Mouse (Mus musculus): ENCODE measurements at regions not wholly inside any gene's neighbourhood (a gene's known extent, or its start where the extent isn't known, plus 50 kb on each side); places are given as distances from the start of the nearest gene placed in this dataset.
A peak's percentile ranks its signal among the peaks of the same experiment; 100 is the strongest.

DNA sequence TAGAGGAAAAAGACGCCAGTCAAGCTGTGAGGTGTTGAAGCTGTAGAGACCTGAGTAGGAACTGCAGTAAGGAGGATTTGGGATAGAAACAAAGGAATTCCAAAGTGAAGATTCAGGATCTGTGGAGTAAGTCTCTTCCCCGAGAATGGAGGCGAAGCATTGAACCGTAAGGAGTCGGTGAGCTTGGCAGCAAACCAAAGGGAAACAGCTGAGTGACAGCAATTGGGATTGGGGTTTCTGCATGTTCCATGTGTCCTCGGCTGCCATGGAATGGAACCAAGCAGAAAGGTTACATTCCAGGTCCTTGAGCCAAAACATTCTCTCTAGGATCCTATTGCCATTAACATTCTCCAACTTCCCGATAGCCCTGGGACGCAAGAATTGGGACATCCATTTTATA is 152.9 kb downstream of the Pja1 start:
- no peak for ATAC-seq (replicated peaks in 1 of 2; ENCODE audit: insufficient read depth in 1 of 2, low FRiP score in 2 of 2, low TSS enrichment in 1 of 2, low read depth in 1 of 2, poor library complexity in 2 of 2, severe bottlenecking in 2 of 2)

- no peak for ATAC-seq (replicated peaks in 1 of 2; ENCODE audit: insufficient read depth in 1 of 2, low FRiP score in 2 of 2, low TSS enrichment in 1 of 2, low read depth in 1 of 2, poor library complexity in 2 of 2, severe bottlenecking in 2 of 2)
These were observed 153.3 kb downstream of the Pja1 start for GRCm38 (mm10) chrX:99317736-99318135.

DNA sequence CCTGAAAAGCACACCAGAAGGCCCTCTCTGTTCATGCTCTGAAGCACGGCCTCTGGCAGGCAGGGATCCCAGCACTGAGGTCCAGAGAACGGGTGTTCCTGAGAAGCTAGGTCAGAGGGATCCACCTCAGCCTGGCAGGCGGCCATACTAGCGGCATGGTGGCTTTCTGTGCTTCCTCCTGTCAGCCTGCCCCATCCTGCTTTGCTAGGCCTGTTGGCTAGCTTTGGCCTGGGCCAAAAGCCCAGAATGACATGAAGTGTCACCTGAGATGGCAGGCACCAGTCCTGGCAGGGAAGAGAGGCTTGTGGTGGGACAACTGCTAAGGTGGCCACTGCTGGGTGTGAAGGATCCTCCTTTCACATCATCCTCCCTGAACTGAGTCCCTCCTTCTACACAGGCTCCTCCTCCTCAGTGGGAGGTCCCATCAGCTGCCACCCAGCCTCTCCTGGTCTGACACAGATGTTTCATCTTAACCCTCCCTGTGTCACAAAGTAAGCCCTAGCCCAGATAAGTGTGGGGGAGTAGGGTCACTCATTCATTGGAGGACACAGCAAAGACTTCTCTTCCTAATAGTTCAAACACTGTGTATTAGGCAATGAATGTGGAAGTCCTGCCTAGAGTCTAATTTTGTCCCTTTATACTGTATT is 154.5 kb downstream of the Pja1 start:
- ATAC-seq (replicated peaks in 1 of 2; ENCODE audit: insufficient read depth in 1 of 2, low FRiP score in 2 of 2, low TSS enrichment in 1 of 2, low read depth in 1 of 2, poor library complexity in 2 of 2, severe bottlenecking in 2 of 2): peak; percentile 64 to 67

DNA sequence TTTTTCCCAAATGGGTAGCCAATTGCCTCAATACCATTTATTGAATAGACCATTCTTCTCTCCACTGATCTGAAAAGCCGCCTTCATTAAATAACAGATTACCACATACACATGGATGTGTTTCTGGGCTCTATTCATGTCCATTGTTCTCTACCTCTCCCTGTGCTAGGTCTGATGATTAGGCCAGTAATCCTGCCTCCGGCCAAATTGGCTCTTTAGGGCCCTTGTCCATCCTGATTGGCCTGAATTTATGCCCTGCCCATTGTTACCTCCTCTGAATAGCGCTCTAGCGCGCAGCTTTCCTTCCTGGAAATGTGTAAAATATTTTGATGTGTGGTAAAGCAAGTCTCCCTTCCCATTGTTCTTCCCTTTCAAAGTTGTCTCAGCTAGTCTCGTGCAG is 163.2 kb downstream of the Efnb1 start:
- ATAC-seq (replicated peaks in 1 of 2; ENCODE audit: insufficient read depth in 1 of 2, low FRiP score in 2 of 2, low TSS enrichment in 1 of 2, low read depth in 1 of 2, poor library complexity in 2 of 2, severe bottlenecking in 2 of 2): no peak

DNA sequence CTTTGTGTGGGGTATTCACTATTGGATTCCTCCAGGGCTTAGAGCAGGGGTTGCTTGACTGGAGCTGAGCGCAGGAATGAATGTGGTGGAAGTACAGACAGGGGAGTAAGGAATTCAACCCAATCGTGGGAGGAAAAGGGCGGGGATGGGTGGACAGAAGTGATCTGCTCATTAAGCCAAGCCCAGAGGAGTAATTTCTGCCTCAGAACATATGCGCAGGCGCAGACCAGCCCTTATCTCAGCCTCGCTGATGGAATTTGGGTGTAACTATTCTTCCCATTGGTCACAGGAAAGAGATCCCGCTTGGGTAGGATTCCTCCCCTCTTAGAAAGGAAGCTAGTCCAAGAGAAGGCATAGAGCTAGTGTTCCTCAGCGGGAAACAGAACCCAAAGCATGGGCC is 158.8 kb downstream of the Efnb1 start:
- no peak for ATAC-seq (replicated peaks in 1 of 2; ENCODE audit: insufficient read depth in 1 of 2, low FRiP score in 2 of 2, low TSS enrichment in 1 of 2, low read depth in 1 of 2, poor library complexity in 2 of 2, severe bottlenecking in 2 of 2)

DNA sequence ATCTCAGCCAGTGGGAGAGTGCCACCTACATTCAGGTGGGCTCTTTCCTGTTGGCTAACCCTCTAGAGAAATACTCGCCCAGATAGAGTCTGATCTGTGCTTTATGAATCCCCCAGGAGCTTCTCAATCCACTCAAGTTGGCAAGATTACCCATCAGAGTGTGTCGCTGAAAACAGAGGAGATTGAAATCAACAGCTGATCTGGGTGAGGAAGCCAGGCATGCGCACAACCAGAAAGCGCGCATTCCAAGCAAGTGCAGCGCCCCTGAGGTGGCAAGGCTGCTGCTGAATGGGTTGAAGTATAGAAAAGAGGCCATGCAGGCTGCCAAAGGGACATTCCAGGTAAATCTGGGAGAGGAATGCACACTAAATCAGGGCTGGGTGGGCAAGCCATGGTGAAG is 158.0 kb downstream of the Efnb1 start:
- ATAC-seq (replicated peaks in 1 of 2; ENCODE audit: insufficient read depth in 1 of 2, low FRiP score in 2 of 2, low TSS enrichment in 1 of 2, low read depth in 1 of 2, poor library complexity in 2 of 2, severe bottlenecking in 2 of 2): no peak

DNA sequence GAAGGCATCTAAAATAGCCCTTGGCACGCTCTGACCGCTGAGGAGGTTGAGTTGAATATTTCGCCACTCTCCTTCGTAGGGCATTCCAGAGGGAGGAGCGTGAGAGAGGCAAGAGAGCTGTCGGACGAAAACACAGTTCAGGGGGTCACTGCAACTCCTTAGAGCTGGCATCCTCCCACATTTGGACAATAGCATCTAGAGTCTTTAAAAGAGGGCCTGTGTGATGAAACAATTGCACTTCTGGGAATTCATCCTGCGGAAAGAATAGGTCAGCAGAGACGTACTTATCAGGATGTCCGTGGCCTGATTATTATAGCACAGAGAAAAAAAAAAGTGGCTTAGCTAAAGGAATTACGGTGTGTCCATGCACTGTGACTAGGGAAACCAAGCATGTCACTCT is 156.8 kb downstream of the Efnb1 start:
- ATAC-seq (replicated peaks in 1 of 2; ENCODE audit: insufficient read depth in 1 of 2, low FRiP score in 2 of 2, low TSS enrichment in 1 of 2, low read depth in 1 of 2, poor library complexity in 2 of 2, severe bottlenecking in 2 of 2): no peak

GRCm38 (mm10) chrX:99291965-99292364 is 156.0 kb downstream of the Efnb1 start:
- ATAC-seq (replicated peaks in 1 of 2; ENCODE audit: insufficient read depth in 1 of 2, low FRiP score in 2 of 2, low TSS enrichment in 1 of 2, low read depth in 1 of 2, poor library complexity in 2 of 2, severe bottlenecking in 2 of 2): no peak

DNA sequence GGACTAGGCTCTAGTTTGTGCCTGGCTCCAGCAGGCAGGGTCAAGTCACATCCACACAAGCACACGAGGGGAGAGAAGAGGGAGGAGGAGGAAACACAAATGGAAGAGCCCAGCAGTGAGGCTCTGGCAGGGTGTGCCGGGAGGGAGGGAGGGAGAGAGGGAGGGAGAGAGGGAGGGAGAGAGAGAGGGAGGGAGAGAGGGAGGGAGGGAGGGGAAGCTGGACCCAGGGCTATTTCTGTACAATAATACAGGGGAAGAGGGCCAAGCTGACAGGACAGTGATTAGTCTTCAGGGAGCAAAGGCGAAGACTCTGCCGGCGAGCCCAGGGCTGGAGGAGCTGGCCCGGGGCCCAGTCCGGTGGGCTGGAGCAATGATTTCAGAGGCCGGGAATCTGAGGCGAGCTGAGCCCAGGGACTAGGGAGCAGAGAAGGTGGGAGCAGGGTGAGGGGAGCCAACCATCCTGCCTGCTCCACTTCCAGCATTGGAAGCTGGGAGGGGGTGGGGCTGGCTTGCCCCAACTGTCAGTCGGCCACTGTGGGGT is 155.6 kb downstream of the Efnb1 start:
- ATAC-seq (replicated peaks in 1 of 2; ENCODE audit: insufficient read depth in 1 of 2, low FRiP score in 2 of 2, low TSS enrichment in 1 of 2, low read depth in 1 of 2, poor library complexity in 2 of 2, severe bottlenecking in 2 of 2): no peak

DNA sequence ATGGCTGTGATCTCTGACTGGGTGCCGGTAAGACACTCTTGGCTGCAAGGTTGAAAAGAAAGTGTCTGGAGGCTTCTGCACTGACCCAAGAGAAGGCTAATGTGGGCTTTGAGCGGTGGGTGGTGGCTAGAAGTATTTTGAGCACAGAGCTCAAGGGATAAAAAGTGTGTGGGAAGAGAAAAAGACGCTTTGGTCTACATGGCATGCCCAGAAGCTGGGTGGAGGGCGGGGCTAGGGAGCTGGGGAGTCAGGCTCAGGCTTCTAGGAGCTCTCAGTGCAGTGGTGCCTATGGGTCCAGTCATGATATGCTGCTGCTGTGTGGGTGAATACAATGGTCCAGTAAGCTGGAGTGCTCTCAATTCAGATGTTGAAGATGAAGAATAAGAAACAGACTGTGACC is 152.1 kb downstream of the Efnb1 start:
- no peak for ATAC-seq (replicated peaks in 1 of 2; ENCODE audit: insufficient read depth in 1 of 2, low FRiP score in 2 of 2, low TSS enrichment in 1 of 2, low read depth in 1 of 2, poor library complexity in 2 of 2, severe bottlenecking in 2 of 2)

DNA sequence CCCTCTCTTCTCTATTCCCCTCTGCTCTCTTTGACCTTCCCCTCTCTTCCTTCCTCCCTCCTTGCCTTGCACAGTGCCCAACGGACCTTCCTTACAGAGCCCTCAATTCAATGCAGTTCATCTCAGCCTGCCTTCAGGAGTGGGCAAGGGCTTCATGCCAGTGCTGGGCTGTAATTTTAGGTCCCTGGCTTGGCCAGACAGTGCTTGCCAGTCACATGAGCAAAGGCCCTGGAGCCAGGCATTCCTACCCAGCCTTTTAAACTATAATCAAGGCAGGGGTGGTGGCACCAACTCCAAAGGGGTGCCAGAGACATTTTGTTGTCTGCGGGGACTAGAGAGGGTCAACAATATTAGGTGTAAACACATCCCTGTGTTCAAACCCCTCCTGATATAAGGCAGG is 150.9 kb downstream of the Efnb1 start:
- no peak for ATAC-seq (replicated peaks in 1 of 2; ENCODE audit: insufficient read depth in 1 of 2, low FRiP score in 2 of 2, low TSS enrichment in 1 of 2, low read depth in 1 of 2, poor library complexity in 2 of 2, severe bottlenecking in 2 of 2)

- ATAC-seq (replicated peaks in 1 of 2; ENCODE audit: insufficient read depth in 1 of 2, low FRiP score in 2 of 2, low TSS enrichment in 1 of 2, low read depth in 1 of 2, poor library complexity in 2 of 2, severe bottlenecking in 2 of 2): no peak
These were observed 149.7 kb downstream of the Efnb1 start for GRCm38 (mm10) chrX:99285611-99286010.

- ATAC-seq (replicated peaks in 1 of 2; ENCODE audit: insufficient read depth in 1 of 2, low FRiP score in 2 of 2, low TSS enrichment in 1 of 2, low read depth in 1 of 2, poor library complexity in 2 of 2, severe bottlenecking in 2 of 2): no peak
These were observed 145.1 kb downstream of the Efnb1 start for GRCm38 (mm10) chrX:99280991-99281390.

- no peak for ATAC-seq (replicated peaks in 1 of 2; ENCODE audit: insufficient read depth in 1 of 2, low FRiP score in 2 of 2, low TSS enrichment in 1 of 2, low read depth in 1 of 2, poor library complexity in 2 of 2, severe bottlenecking in 2 of 2)
These were observed 144.6 kb downstream of the Efnb1 start for GRCm38 (mm10) chrX:99280543-99280942.

DNA sequence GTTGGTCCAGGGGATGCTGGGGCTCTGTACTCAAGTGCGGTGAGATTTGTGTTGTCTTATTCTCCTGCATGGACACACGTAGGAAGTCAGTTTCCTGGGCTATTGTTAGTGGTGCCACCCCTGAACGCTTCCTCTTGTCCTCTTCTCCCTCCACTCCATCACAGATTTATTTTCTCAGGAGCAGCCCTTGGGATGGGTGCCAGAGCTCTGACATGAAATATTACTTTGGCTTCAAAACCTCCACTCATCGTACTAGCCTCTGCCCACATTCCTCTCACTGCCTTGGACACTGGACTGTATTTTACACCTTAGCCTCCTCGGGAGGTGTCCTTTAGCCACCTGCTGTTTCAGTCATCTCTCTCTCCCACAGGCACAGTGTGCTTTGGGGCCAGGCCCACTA is 139.6 kb downstream of the Efnb1 start:
- ATAC-seq (replicated peaks in 1 of 2; ENCODE audit: insufficient read depth in 1 of 2, low FRiP score in 2 of 2, low TSS enrichment in 1 of 2, low read depth in 1 of 2, poor library complexity in 2 of 2, severe bottlenecking in 2 of 2): no peak

- ATAC-seq (replicated peaks in 1 of 2; ENCODE audit: insufficient read depth in 1 of 2, low FRiP score in 2 of 2, low TSS enrichment in 1 of 2, low read depth in 1 of 2, poor library complexity in 2 of 2, severe bottlenecking in 2 of 2): no peak
These were observed 136.0 kb downstream of the Efnb1 start for GRCm38 (mm10) chrX:99271908-99272307.

DNA sequence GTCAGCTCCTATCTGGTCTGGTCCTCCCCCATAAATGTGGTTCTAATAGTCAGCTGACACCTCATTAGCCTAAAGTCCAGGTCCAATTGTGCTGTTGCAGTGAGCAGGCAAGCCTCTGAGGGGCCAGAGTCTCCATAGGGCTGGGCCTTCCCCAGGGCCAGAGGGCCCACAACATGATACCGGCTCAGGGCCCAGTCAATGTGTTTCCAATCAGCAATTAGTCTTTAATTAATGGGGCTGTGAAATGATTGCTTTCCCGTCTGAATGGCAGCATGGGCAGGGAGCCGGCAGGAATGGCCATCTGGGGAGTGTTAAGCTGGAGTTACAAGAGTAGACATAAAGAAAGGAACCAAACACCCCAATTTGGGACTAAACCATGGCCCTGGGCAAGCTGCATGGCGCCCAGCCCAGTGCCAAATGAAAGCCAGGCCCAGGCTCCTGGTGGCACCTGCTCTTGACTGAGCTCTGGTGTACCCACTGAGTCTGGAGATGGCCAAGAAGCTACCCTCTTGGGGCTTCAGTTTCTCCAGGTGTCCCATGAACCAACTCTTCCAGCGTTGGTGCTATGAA is 113.2 kb downstream of the Efnb1 start:
- no peak for ATAC-seq (replicated peaks in 1 of 2; ENCODE audit: insufficient read depth in 1 of 2, low FRiP score in 2 of 2, low TSS enrichment in 1 of 2, low read depth in 1 of 2, poor library complexity in 2 of 2, severe bottlenecking in 2 of 2)

DNA sequence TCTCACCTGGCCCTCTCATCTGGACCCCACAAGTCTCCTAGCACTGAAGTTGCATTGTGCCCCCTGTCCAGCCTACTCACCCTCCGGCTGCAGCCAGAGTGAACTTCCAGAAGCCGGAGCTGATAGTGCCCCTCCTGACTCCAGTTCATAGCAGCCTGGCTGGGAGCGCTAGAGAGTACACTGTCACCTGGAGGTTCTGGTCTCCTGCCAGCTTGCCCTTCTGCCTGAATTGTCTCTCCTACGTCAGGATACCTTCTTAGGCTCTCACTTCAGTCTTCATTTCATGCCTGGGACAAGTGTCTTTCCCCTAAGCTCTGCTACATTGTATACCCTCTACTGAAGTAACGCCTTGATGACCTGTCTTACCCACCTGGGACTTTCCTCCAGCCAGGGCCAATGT is 112.3 kb downstream of the Efnb1 start:
- no peak for ATAC-seq (replicated peaks in 1 of 2; ENCODE audit: insufficient read depth in 1 of 2, low FRiP score in 2 of 2, low TSS enrichment in 1 of 2, low read depth in 1 of 2, poor library complexity in 2 of 2, severe bottlenecking in 2 of 2)

- ATAC-seq (replicated peaks in 1 of 2; ENCODE audit: insufficient read depth in 1 of 2, low FRiP score in 2 of 2, low TSS enrichment in 1 of 2, low read depth in 1 of 2, poor library complexity in 2 of 2, severe bottlenecking in 2 of 2): no peak
These were observed 110.8 kb downstream of the Efnb1 start for GRCm38 (mm10) chrX:99246704-99247103.
